Mouse (Mus musculus): Measurements from ENCODE around the gene U2af1. TPM values are rescaled to one million over a fixed set of nuclear protein-coding genes. Genes with fewer than 3 reads are reported as not detected.

Gene U2af1
- 100 to 1,000 TPM; 220 to 233 TPM for total RNA-seq (2023)

GRCm38 (mm10) chr17:31658468-31659185 is at the start of gene U2af1:
Gene U2af1, minus strand, starts transcription at chr17:31658892.

GRCm38 (mm10) chr17:31677507-31677906 is 18.8 kb upstream of the U2af1 start, which contains the start of gene Cryaa:
Gene Cryaa, plus strand, starts transcription at chr17:31677807.

GRCm38 (mm10) chr17:31636942-31637811 is 21.5 kb downstream of the U2af1 start, which contains the start of gene Cbs:
Gene Cbs, minus strand, starts transcription at chr17:31637238.

Other genes with a start within 250 kb of the U2af1 start
- 10 to 100 TPM; 14.0 to 14.8 TPM for gene Wdr4, start 138.9 kb downstream of the U2af1 start, total RNA-seq (2023)
- 10 to 100 TPM; 95.6 to 97.6 TPM for gene Ndufv3, start 138.8 kb downstream of the U2af1 start, total RNA-seq (2023)
- 10 to 100 TPM; 70.4 to 84.9 TPM for gene Pknox1, start 94.2 kb downstream of the U2af1 start, total RNA-seq (2023)
- gene Cbs, start 21.7 kb downstream of the U2af1 start, total RNA-seq (2023) = under 1 TPM in 1 of 2 experiments, not detected in 1; 0.53 TPM
- not detected for gene Cryaa, start 18.9 kb upstream of the U2af1 start, total RNA-seq (2023)
- 100 to 1,000 TPM; 239 to 254 TPM for gene Sik1, start 196.9 kb upstream of the U2af1 start, total RNA-seq (2023)

Data from neutrophil, adult 59 days (primary cell).